Mouse (Mus musculus): Measurements from ENCODE around the gene Calhm4. TPM values are rescaled to one million over a fixed set of nuclear protein-coding genes. Genes with fewer than 3 reads are reported as not detected.
"Not testable (repeated sequence)": the region's sequence is repeated elsewhere in the genome, so short reads cannot be mapped to it uniquely, and the experiment has no call there.

The Calhm4 gene
- polyA plus RNA-seq, 1 experiment from 2014 or later = not detected

DNA sequence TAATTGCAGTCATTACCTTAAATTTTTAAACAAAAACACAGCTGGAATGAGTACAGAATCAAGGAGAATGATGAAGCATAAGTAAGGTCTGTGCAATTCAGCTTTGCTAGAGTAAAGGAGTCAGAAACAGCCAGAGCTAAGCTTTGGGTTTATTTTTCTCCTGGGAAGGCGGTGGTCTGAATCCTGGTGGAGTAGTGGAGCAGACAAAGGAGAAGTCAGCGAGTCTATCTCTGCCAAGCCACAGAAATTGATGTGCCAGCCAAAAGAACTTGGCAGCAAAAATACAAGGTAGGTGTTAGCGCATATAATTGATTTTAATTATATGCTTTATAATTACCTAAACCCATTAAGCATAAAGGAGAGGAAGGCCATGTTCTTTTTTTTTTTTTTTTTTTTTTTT, 6.7 kb downstream of the Calhm4 start, which contains the start of gene Trappc3l:
Gene Trappc3l (plus strand): TSS at position 197 of the 400 bp plus-strand sequence.
- WGBS = 56% methylated on average over 3 of the region's 3 CpGs
- H3K27me3 ChIP-seq = no peaks in the 10 kb centered on the region
- H3K9ac ChIP-seq = no peak within 1 kb of the TSS
- no peak within 1 kb of the TSS for H3K4me2 ChIP-seq (replicated peaks)
- H3K36me3 ChIP-seq = no peaks in the 10 kb centered on the region
- ATAC-seq (ENCODE audit: insufficient number of reproducible peaks, insufficient read depth, low FRiP score, low TSS enrichment) = no peak
- H3K4me3 ChIP-seq = no peak within 1 kb of the TSS
- 0 out of 2 replicates have a peak within 1 kb of the TSS, but pooled peaks have one; percentile 42 for H3K27ac ChIP-seq
- no peaks in the 10 kb centered on the region; the same call in 1 of the 2 replicates for H3K4me1 ChIP-seq
- no peaks in the 10 kb centered on the region for H3K9me3 ChIP-seq

DNA sequence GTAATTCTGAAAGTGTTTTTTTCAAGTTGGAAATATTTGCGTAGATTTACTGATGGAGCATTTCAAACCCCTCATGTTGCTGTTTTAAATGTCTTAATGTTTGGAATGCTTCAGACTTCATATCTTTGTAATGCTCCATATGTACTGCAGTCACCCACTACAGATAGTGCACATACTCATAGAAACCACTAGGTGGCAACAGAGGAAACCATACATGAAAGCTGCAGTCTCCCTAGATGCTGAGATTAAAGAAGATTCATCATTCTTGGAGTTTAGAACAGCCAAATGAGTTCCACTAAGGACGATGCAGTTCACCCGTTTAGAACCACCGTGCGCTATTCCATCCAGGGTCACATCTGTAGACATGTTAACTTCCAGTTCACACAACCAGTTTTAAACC, 7.5 kb downstream of the Calhm4 start:
- Histone ChIP-seq H3K4me2 (replicated peaks) (no peak overlapping the region), H3K36me3 (no peaks in the 10 kb centered on the region), H3K9ac (no peak overlapping the region), H3K9me3 (no peaks in the 10 kb centered on the region), H3K4me3 (no peak overlapping the region), H3K27me3 (no peaks in the 10 kb centered on the region), H3K4me1 (no peaks in the 10 kb centered on the region; the same call in 1 of the 2 replicates), H3K27ac (no peak overlapping the region)
- WGBS = 12% methylated on average over 5 of the region's 5 CpGs
- ATAC-seq (ENCODE audit: insufficient number of reproducible peaks, insufficient read depth, low FRiP score, low TSS enrichment) = 0 out of 2 replicates have a peak, but pooled peaks have one; percentile 56

DNA sequence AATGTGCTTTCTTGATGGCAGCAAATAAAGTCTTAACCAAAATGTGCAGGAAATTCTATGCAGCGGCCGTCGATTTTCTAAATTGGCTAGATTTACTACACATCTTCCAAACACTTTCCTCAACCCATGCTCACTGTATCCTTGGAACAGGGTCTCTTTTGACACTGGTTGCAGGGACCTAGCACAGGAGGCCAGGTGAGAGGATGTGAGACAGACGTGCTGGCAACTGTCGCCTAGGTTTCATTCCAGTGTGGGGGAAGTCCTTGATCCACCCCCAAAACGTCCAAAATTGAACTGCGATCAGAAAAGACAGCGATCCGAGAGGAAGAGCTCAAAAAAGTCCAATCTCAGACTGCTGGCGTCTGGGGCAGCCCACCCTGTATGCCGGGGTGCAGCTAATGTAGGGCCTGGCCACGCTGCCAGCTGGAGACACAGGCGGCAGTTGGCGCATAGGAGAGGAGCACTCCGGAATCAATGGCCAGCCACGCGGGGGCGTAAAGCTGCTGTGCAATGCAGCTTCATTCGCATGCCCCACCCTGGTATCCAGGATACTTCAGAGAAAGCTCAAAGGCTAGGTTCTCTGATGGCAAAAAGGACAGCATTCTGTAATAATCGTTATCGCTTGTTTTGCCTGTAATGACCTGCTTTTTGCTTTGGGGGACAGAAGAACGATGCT, 10.3 kb downstream of the Calhm4 start:
- H3K36me3 ChIP-seq = no peaks in the 10 kb centered on the region
- H3K4me3 ChIP-seq = no peak overlapping the region
- 19% methylated on average over 22 of the region's 22 CpGs for WGBS
- peak; percentile 86 for ATAC-seq (ENCODE audit: insufficient number of reproducible peaks, insufficient read depth, low FRiP score, low TSS enrichment)
- no peaks in the 10 kb centered on the region for H3K9me3 ChIP-seq
- H3K4me1 ChIP-seq = no peaks in the 10 kb centered on the region; the same call in 1 of the 2 replicates
- no peak overlapping the region for H3K27ac ChIP-seq
- no peak overlapping the region for H3K9ac ChIP-seq
- H3K27me3 ChIP-seq = no peaks in the 10 kb centered on the region
- peak overlapping the region; percentile 30; the same call in 1 of the 2 replicates for H3K4me2 ChIP-seq (replicated peaks)

DNA sequence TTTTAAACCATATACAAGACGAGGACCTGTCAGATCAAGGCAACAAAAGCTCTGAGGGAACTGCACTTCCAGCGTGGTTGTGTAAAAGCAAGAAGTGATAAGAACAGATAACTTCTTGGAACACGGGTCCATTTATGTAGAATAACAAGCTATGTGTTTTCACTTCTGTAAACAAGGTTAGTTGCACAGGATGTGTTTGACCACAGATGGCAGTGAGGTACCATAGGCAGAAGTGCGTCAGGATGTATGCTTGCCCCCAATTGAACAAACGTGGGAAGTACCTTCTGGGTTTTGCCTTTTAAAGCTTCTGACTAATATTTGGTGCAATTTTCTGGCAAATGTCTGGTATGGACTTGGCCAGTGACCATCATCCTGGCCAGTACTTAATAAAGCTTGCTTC, 13.8 kb downstream of the Calhm4 start:
- Histone ChIP-seq H3K27me3 (no peaks in the 10 kb centered on the region), H3K4me3 (no peak overlapping the region), H3K9ac (no peak overlapping the region), H3K36me3 (no peaks in the 10 kb centered on the region), H3K27ac (no peak overlapping the region), H3K4me2 (replicated peaks) (no peak overlapping the region), H3K9me3 (no peaks in the 10 kb centered on the region), H3K4me1 (no peaks in the 10 kb centered on the region)
- no peak for ATAC-seq (ENCODE audit: insufficient number of reproducible peaks, insufficient read depth, low FRiP score, low TSS enrichment)
- WGBS = 78% methylated on average over 5 of the region's 5 CpGs

DNA sequence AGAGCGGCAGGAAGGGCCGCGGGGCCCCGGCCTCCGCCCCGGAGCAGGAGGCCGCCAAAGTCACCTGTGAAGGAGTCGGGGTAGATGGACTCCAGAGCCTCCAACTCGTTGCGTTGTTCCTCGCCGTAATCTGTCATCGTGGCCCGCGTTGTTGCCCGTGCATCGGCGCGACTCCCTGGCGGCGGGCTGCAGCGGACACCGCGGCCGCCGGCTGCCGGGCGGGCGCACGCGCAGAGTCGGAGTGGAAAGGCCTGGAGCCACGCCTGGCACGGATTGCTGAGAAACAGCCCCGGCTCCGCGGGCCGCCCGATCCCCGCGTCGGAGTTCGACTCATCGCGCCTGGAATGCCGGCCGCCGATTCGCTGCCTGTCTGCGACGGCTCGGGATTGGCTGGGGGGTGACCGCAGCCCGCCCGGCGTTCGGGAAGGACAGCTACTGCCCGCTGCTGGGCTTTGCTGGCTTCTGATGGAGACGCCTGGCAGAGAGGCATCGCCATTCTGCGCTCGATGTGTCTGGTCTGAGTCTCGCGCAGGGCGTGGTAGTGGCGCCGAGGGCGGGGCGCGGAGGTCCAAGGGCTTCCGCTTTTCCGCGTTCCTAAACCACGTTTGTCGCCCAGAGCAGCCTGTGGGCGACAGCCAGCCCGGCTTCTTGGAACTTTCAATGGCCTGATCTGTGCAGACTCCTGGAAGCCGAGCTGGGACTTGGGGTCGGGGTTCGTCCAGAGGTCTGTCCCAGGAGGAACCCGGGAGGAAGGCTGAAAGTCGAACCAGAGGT, 24.6 kb downstream of the Calhm4 start, which contains the start of gene Rwdd1:
Gene Rwdd1 (minus strand): TSS at position 323 of the 774 bp plus-strand sequence.
- peak; percentile 100 for ATAC-seq (ENCODE audit: insufficient number of reproducible peaks, insufficient read depth, low FRiP score, low TSS enrichment)
- Histone ChIP-seq H3K4me2 (replicated peaks) (peak within 1 kb of the TSS; percentile 67), H3K9ac (peak within 1 kb of the TSS; percentile 88), H3K36me3 (peaks cover 5% of the 10 kb centered on the region; the same call in 1 of the 2 replicates), H3K4me1 (peaks cover 13% of the 10 kb centered on the region), H3K9me3 (no peaks in the 10 kb centered on the region), H3K4me3 (peak within 1 kb of the TSS; percentile 87), H3K27ac (peak within 1 kb of the TSS; percentile 94), H3K27me3 (no peaks in the 10 kb centered on the region)
- under 1% methylated on average over 69 of the region's 82 CpGs for WGBS

DNA sequence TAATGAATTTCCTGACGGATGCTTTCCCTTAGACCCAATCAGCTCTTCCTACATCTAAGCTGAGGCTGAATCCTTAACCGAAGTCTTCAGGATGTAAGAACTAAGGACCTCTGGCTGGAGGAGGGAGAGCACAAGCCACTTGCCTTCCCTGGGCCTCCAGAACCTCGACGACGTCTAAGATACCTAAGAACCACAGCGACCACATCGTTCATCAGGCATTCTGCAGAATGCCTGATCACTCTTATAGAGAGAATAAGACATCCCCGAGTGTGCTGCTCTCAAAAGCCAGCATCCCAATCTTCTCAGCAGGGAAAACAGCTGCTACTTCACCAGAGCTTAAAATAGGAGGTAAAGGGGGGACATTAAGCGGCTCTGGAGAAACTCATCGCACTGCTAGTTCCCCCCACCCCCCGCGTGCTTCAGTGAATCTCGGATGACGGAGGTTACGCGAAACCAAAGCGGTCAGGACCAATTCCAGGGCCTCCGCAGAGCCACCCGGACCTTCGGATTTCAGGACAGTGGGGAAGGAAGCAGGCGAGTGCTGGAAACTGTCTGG, 25.3 kb downstream of the Calhm4 start:
- Histone ChIP-seq H3K4me2 (replicated peaks) (peak overlapping the region; percentile 67), H3K9me3 (no peaks in the 10 kb centered on the region), H3K36me3 (peaks cover 5% of the 10 kb centered on the region; the same call in 1 of the 2 replicates), H3K9ac (peak overlapping the region; percentile 88), H3K4me1 (peaks cover 13% of the 10 kb centered on the region), H3K27ac (peak overlapping the region; percentile 94), H3K27me3 (no peaks in the 10 kb centered on the region), H3K4me3 (peak overlapping the region; percentile 87)
- ATAC-seq (ENCODE audit: insufficient number of reproducible peaks, insufficient read depth, low FRiP score, low TSS enrichment) = no peak
- under 1% methylated on average over 21 of the region's 21 CpGs for WGBS

DNA sequence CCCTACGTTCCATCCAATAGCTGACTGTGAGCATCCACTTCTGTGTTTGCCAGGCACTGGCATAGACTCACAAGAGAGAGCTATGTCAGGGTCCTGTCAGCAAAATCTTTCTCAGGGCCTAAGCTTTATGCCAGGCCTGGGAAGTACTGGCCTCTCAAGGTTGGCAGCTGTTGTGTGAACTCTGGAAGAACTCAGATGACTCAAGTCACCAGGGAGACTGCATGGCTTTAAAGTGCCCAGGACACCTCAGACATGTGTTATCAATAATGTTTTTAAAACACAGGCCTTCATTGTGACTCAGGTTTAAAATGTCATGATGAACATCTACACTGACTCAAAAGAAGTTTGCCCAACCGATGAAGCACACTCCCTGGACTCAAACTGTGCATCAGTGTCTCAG, 30.9 kb downstream of the Calhm4 start:
- H3K4me2 ChIP-seq (replicated peaks) = no peak overlapping the region
- WGBS = 66% methylated on average over 2 of the region's 2 CpGs
- no peaks in the 10 kb centered on the region for H3K27me3 ChIP-seq
- no peak overlapping the region for H3K4me3 ChIP-seq
- H3K27ac ChIP-seq = no peak overlapping the region
- peaks cover 17% of the 10 kb centered on the region; the same call in 1 of the 2 replicates for H3K36me3 ChIP-seq
- peaks cover 5% of the 10 kb centered on the region for H3K4me1 ChIP-seq
- no peak overlapping the region for H3K9ac ChIP-seq
- no peak for ATAC-seq (ENCODE audit: insufficient number of reproducible peaks, insufficient read depth, low FRiP score, low TSS enrichment)
- no peaks in the 10 kb centered on the region for H3K9me3 ChIP-seq

DNA sequence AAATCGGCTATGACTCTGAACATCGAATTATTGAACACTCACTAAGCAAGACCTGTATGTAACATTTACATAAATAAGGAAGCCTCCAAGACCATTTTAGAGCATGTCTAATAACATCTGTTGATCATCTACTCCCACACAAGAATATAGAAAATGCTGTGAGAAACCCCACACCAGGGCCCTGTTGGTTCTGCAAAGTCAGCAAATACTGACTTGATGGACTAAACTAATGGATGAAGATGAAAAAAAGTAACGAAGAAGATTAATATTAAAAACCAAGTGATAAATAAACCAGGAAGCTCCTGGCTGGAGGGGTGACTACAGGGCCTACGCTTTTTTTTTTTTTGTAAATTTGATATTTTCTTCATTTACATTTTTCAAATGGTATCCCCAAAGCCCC, 31.5 kb downstream of the Calhm4 start:
- peaks cover 23% of the 10 kb centered on the region; the same call in 1 of the 2 replicates for H3K36me3 ChIP-seq
- WGBS = 92% methylated on average over 4 of the region's 4 CpGs
- H3K4me2 ChIP-seq (replicated peaks) = no peak overlapping the region
- H3K4me1 ChIP-seq = no peaks in the 10 kb centered on the region
- no peak overlapping the region for H3K4me3 ChIP-seq
- no peaks in the 10 kb centered on the region for H3K27me3 ChIP-seq
- H3K9me3 ChIP-seq = no peaks in the 10 kb centered on the region
- ATAC-seq (ENCODE audit: insufficient number of reproducible peaks, insufficient read depth, low FRiP score, low TSS enrichment) = no peak
- H3K27ac ChIP-seq = no peak overlapping the region
- no peak overlapping the region for H3K9ac ChIP-seq

DNA sequence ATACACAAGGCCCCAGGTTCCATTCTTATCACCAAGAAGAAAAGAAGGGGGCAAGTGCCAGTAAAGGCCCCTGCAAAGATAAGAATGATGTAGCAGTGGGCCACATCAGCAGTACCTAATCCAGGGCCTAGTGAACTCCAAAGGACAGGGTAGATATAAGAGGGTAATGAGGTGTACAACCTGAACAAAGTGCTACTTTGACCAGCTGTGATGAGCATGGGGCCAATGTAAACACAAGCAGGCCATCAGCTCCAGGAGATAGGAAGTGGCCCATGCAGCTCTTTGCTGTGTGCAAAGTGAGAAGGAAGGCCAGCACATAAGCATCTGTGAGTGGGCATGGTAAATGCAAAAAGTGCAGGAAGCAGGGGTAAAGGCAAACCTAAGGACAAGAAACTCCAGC, 45.7 kb downstream of the Calhm4 start:
- no peak overlapping the region for H3K4me3 ChIP-seq
- H3K27ac ChIP-seq = no peak overlapping the region
- no peaks in the 10 kb centered on the region for H3K9me3 ChIP-seq
- H3K27me3 ChIP-seq = no peaks in the 10 kb centered on the region
- peaks cover 58% of the 10 kb centered on the region for H3K36me3 ChIP-seq
- H3K4me1 ChIP-seq = no peaks in the 10 kb centered on the region
- no peak overlapping the region for H3K9ac ChIP-seq
- ATAC-seq (ENCODE audit: insufficient number of reproducible peaks, insufficient read depth, low FRiP score, low TSS enrichment) = no peak
- no peak overlapping the region for H3K4me2 ChIP-seq (replicated peaks)

DNA sequence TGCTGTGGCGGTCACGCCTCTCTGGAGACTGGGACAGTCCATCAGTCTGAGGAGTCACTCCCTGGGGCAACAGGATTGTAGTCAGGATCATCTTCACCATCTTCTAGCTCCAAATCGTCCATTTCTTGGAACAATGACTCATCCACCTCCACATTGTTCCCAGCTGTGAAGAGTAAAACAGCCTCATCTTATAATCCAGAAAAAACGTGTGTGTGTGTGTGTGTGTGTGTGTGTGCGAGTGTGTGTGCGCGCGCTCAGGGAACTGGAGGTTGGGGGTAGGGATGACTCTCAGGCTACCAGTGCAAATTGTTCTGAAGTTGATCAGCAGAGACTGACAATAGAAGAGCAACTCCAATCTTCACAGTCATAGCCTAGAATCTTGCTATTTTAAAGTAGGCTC, 47.4 kb downstream of the Calhm4 start:
- 87% methylated on average over 6 of the region's 8 CpGs for WGBS
- H3K27me3 ChIP-seq; H3K4me1 ChIP-seq; H3K4me2 ChIP-seq (replicated peaks); ATAC-seq (ENCODE audit: insufficient number of reproducible peaks, insufficient read depth, low FRiP score, low TSS enrichment); H3K27ac ChIP-seq; H3K9ac ChIP-seq; H3K9me3 ChIP-seq; H3K4me3 ChIP-seq: not testable (repeated sequence)
- H3K36me3 ChIP-seq = peaks cover 66% of the 10 kb centered on the region
